Mouse (Mus musculus) heart, embryonic 13.5 days (tissue): Measurements from ENCODE around the gene Slfn9. TPM values are rescaled to one million over a fixed set of nuclear protein-coding genes. Genes with fewer than 3 reads are reported as not detected.
"Not testable (repeated sequence)": the region's sequence is repeated elsewhere in the genome, so short reads cannot be mapped to it uniquely, and the experiment has no call there.

Source experiments
- ATAC-seq: fragments of 200-750 bp; cut with Nextera tagmentation; 2 replicates; pipeline ENCODE4 v1.8.0; 2017; ENCODE audit warnings: moderate TSS enrichment; ENCODE audit not compliant: insufficient number of reproducible peaks, low FRiP score, low TSS enrichment; ENCODE audit errors: extremely low read depth
- H3K27ac ChIP-seq: fragments of 300-500 bp; sonication (generic); replicated peaks from 2 replicates; pipeline ENCODE4 v1.5.1; 2015; ENCODE audit warnings: moderate library complexity, mild to moderate bottlenecking, inconsistent platforms
- H3K27me3 ChIP-seq: fragments of 300-500 bp; sonication (generic); replicated peaks from 2 replicates; pipeline ENCODE4 v1.6.1; 2015; ENCODE audit warnings: mild to moderate bottlenecking, inconsistent platforms
- H3K36me3 ChIP-seq: fragments of 300-500 bp; sonication (generic); 2 replicates; pipeline ENCODE4 v1.6.1; 2015; ENCODE audit warnings: mild to moderate bottlenecking, inconsistent platforms
- H3K4me1 ChIP-seq: fragments of 300-500 bp; sonication (generic); 2 replicates; pipeline ENCODE4 v1.6.1; 2015; ENCODE audit warnings: inconsistent platforms
- H3K4me2 ChIP-seq: fragments of 300-500 bp; sonication (generic); 2 replicates; pipeline ENCODE4 v1.6.1; 2015; ENCODE audit warnings: inconsistent platforms, mild to moderate bottlenecking, moderate library complexity
- H3K4me3 ChIP-seq: fragments of 300-500 bp; sonication (generic); 2 replicates; pipeline ENCODE4 v1.5.1; 2015; ENCODE audit warnings: moderate library complexity, mild to moderate bottlenecking, inconsistent platforms
- H3K9ac ChIP-seq: fragments of 300-500 bp; sonication (generic); 2 replicates; pipeline ENCODE4 v1.6.1; 2015; ENCODE audit warnings: inconsistent platforms, mild to moderate bottlenecking, moderate library complexity
- H3K9me3 ChIP-seq: fragments of 300-500 bp; sonication (generic); 2 replicates; pipeline ENCODE4 v1.6.1; 2016; ENCODE audit warnings: inconsistent platforms
- WGBS: fragments of 180-500 bp; shearing (Covaris S2); methylation state at CpG from one replicate; pipeline ENCODE4 v1.1.7; 2015; ENCODE audit warnings: mixed read lengths; 5-methylcytosine and 5-hydroxymethylcytosine counted together
- polyA plus RNA-seq: library from polyadenylated mRNA; unstranded; fragments of >200 nt; fragmentation: Nextera tagmentation; extraction: Ambion mirVana; gene quantifications from 2 replicates; pipeline ENCODE4 v1.2.1, GENCODE M21; 2015

Gene Slfn9
- polyA plus RNA-seq, 1 experiment from 2014 or later = 14.5 TPM

- Histone ChIP-seq H3K4me2 (no peak overlapping the region), H3K27me3 (peaks cover 50% of the 10 kb centered on the region), H3K4me1 (peaks cover 19% of the 10 kb centered on the region), H3K9me3 (no peaks in the 10 kb centered on the region), H3K9ac (no peak overlapping the region), H3K27ac (no peak overlapping the region), H3K4me3 (no peak overlapping the region), H3K36me3 (no peaks in the 10 kb centered on the region)
- WGBS = 74% methylated on average over 6 of the region's 6 CpGs
- no peak for ATAC-seq
These were observed 37.0 kb downstream of the Slfn9 start for GRCm38 (mm10) chr11:82954631-82955030.

- Histone ChIP-seq H3K4me1 (peaks cover 19% of the 10 kb centered on the region), H3K27me3 (peaks cover 55% of the 10 kb centered on the region), H3K4me2 (peak overlapping the region; percentile 70), H3K9ac (no peak overlapping the region), H3K4me3 (peak overlapping the region; percentile 47), H3K9me3 (no peaks in the 10 kb centered on the region), H3K27ac (peak overlapping the region; percentile 41), H3K36me3 (no peaks in the 10 kb centered on the region)
- ATAC-seq = no peak
- 53% methylated on average over 9 of the region's 9 CpGs for WGBS
These were observed 38.8 kb downstream of the Slfn9 start for GRCm38 (mm10) chr11:82952612-82953542.

- Histone ChIP-seq H3K9me3 (no peaks in the 10 kb centered on the region), H3K36me3 (no peaks in the 10 kb centered on the region), H3K27me3 (peaks cover 55% of the 10 kb centered on the region), H3K4me1 (peaks cover 19% of the 10 kb centered on the region), H3K27ac (peak overlapping the region; percentile 69), H3K4me2 (peak overlapping the region; percentile 70), H3K9ac (peak overlapping the region; percentile 71), H3K4me3 (peak overlapping the region; percentile 47)
- ATAC-seq = no peak
- WGBS = 2% methylated on average over 28 of the region's 28 CpGs
These were observed 39.6 kb downstream of the Slfn9 start for GRCm38 (mm10) chr11:82951865-82952611.

- H3K4me2 ChIP-seq = peak within 1 kb of the TSS; percentile 70
- peaks cover 19% of the 10 kb centered on the region for H3K4me1 ChIP-seq
- 8% methylated on average over 10 of the region's 10 CpGs for WGBS
- peak within 1 kb of the TSS; percentile 47 for H3K4me3 ChIP-seq
- peaks cover 52% of the 10 kb centered on the region for H3K27me3 ChIP-seq
- H3K9ac ChIP-seq = peak within 1 kb of the TSS; percentile 71
- H3K36me3 ChIP-seq = no peaks in the 10 kb centered on the region
- no peak; the same call in 1 of the 2 replicates for ATAC-seq
- H3K27ac ChIP-seq = peak within 1 kb of the TSS; percentile 69
- no peaks in the 10 kb centered on the region for H3K9me3 ChIP-seq
These were observed 40.7 kb downstream of the Slfn9 start, which contains the start of gene Slfn5 for GRCm38 (mm10) chr11:82950736-82951481. Gene Slfn5 (plus strand): TSS chr11:82951349.

- Histone ChIP-seq H3K9ac (no peak overlapping the region), H3K27me3 (peaks cover 42% of the 10 kb centered on the region), H3K36me3 (0 out of 2 replicates have a peak, but pooled peaks cover 4% of the 10 kb centered on the region), H3K27ac (no peak overlapping the region), H3K9me3 (no peaks in the 10 kb centered on the region), H3K4me2 (no peak overlapping the region), H3K4me3 (no peak overlapping the region), H3K4me1 (peaks cover 32% of the 10 kb centered on the region)
- WGBS = 64% methylated on average over 9 of the region's 9 CpGs
- no peak for ATAC-seq
These were observed 42.6 kb downstream of the Slfn9 start for GRCm38 (mm10) chr11:82949036-82949435.

- no peak overlapping the region for H3K9ac ChIP-seq
- H3K27me3 ChIP-seq = peaks cover 29% of the 10 kb centered on the region
- H3K4me2 ChIP-seq = no peak overlapping the region
- no peak for ATAC-seq
- no peak overlapping the region for H3K4me3 ChIP-seq
- WGBS = 49% methylated on average over 4 of the region's 4 CpGs
- no peaks in the 10 kb centered on the region for H3K9me3 ChIP-seq
- H3K4me1 ChIP-seq = peaks cover 31% of the 10 kb centered on the region
- no peak overlapping the region for H3K27ac ChIP-seq
- peaks cover 20% of the 10 kb centered on the region for H3K36me3 ChIP-seq
These were observed 44.2 kb downstream of the Slfn9 start for GRCm38 (mm10) chr11:82947457-82947856.

GRCm38 (mm10) chr11:82945636-82946035 is 46.0 kb downstream of the Slfn9 start:
- no peak overlapping the region for H3K4me3 ChIP-seq
- WGBS = 9% methylated on average over 2 of the region's 2 CpGs
- H3K4me1 ChIP-seq = peaks cover 14% of the 10 kb centered on the region
- H3K4me2 ChIP-seq = no peak overlapping the region
- H3K9ac ChIP-seq = no peak overlapping the region
- H3K9me3 ChIP-seq = no peaks in the 10 kb centered on the region
- peaks cover 13% of the 10 kb centered on the region for H3K27me3 ChIP-seq
- H3K27ac ChIP-seq = no peak overlapping the region
- peaks cover 38% of the 10 kb centered on the region for H3K36me3 ChIP-seq
- ATAC-seq = no peak

GRCm38 (mm10) chr11:82943336-82943735 is 48.3 kb downstream of the Slfn9 start:
- H3K9me3 ChIP-seq = no peaks in the 10 kb centered on the region
- WGBS = 49% methylated on average over 6 of the region's 6 CpGs
- H3K27ac ChIP-seq = no peak overlapping the region
- peaks cover 61% of the 10 kb centered on the region for H3K36me3 ChIP-seq
- no peak overlapping the region for H3K4me2 ChIP-seq
- ATAC-seq = no peak
- H3K4me1 ChIP-seq = peaks cover 14% of the 10 kb centered on the region
- H3K4me3 ChIP-seq = no peak overlapping the region
- H3K9ac ChIP-seq = no peak overlapping the region
- no peaks in the 10 kb centered on the region for H3K27me3 ChIP-seq

- no peak for ATAC-seq
- WGBS = 31% methylated on average over 29 of the region's 29 CpGs
- Histone ChIP-seq H3K4me3 (peak overlapping the region; percentile 56), H3K4me2 (peak overlapping the region; percentile 78), H3K4me1 (peaks cover 11% of the 10 kb centered on the region), H3K9me3 (no peaks in the 10 kb centered on the region), H3K9ac (peak overlapping the region; percentile 84), H3K36me3 (peaks cover 81% of the 10 kb centered on the region), H3K27ac (no peak overlapping the region), H3K27me3 (peaks cover 53% of the 10 kb centered on the region)
These were observed 58.4 kb downstream of the Slfn9 start for GRCm38 (mm10) chr11:82933186-82933585.

GRCm38 (mm10) chr11:82931671-82932450 is 59.8 kb downstream of the Slfn9 start:
- Histone ChIP-seq H3K4me3 (peak overlapping the region; percentile 56), H3K27me3 (peaks cover 52% of the 10 kb centered on the region), H3K4me1 (peaks cover 11% of the 10 kb centered on the region), H3K36me3 (peaks cover 80% of the 10 kb centered on the region), H3K4me2 (peak overlapping the region; percentile 78), H3K9ac (peak overlapping the region; percentile 84)
- ATAC-seq, H3K27ac ChIP-seq, H3K9me3 ChIP-seq: not testable (repeated sequence)
- 7% methylated on average over 111 of the region's 119 CpGs for WGBS
